Mouse (Mus musculus): ENCODE results near the gene Smarce1. TPM values are rescaled to one million over a fixed set of nuclear protein-coding genes. Genes with fewer than 3 reads are reported as not detected.

The Smarce1 gene
- polyA plus RNA-seq, 1 experiment from 2014 or later: 192 TPM

DNA sequence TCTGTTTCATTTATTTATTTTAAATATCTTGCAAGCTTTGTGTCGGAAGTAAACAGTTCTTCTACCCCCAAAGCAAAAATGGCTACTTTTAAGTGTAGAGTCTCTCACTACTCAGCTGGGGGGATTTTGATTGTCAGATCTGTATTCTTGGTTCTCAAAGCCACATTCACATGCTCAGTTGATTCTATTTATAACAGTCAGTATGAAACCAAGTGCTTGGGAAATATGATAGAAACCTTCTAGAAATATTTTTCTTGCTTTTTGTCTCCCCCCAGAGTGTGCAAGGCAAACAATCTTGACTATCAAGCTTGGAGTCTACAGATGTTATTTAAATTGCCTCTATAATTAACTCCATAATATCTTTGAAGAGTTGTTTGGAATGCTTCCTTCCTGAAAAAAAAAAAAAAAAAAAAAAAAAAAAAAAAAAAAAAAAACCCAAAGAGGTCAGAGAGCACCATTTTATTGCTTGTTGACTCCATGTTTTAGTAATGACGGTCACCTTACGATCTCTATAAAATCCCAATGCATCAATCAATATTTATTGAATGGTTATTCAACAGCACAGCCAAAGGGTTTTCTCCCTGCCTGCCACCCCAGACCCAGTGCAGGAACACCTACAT, 12.5 kb upstream of the Smarce1 start:
- ATAC-seq (ENCODE audit: insufficient read depth, low FRiP score, low TSS enrichment) (no peak), DNase-seq (ENCODE audit: low spot score) (no peak)
- no peak overlapping the region for H3K27ac ChIP-seq (ENCODE audit: low read depth, low read length)
- 48% methylated on average over 3 of the region's 3 CpGs for WGBS
- H3K4me3 ChIP-seq (ENCODE audit: low read depth, low read length): peak overlapping the region; percentile 24
- no peaks in the 10 kb centered on the region for H3K9me3 ChIP-seq (ENCODE audit: control insufficient read depth, low read length)
- no peaks in the 10 kb centered on the region for H3K27me3 ChIP-seq (ENCODE audit: control insufficient read depth, insufficient read depth, low read length)
- peak overlapping the region; percentile 47 for H3K4me2 ChIP-seq (ENCODE audit: low read depth)
- H3K9ac ChIP-seq (ENCODE audit: low read length): peak overlapping the region; percentile 30
- no peaks in the 10 kb centered on the region for H3K4me1 ChIP-seq (ENCODE audit: control insufficient read depth, insufficient read depth, low read length)
- no peaks in the 10 kb centered on the region for H3K36me3 ChIP-seq (ENCODE audit: control insufficient read depth, insufficient read depth, low read length)

DNA sequence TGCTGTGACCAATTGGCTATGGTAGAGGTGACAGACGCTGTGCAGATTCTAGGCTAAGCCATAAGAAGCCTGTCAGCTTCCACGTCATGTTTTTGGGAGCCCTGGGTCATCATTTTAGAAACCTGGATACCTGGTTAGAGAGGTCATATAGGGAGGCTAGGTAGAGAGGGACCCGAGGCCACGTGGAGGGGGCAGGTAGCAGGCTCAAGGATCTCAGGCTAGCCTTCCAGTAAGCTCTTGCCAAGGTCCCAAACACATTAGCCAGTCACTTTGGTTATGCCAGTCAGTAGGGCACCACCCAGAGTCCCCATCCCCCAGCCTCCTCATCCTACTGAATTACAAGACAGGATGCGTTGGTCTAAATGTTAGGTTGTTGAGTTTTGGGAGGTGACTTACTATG, 11.2 kb upstream of the Smarce1 start:
- no peak overlapping the region for H3K4me3 ChIP-seq (ENCODE audit: low read depth, low read length)
- WGBS: 71% methylated on average over 5 of the region's 5 CpGs

DNA sequence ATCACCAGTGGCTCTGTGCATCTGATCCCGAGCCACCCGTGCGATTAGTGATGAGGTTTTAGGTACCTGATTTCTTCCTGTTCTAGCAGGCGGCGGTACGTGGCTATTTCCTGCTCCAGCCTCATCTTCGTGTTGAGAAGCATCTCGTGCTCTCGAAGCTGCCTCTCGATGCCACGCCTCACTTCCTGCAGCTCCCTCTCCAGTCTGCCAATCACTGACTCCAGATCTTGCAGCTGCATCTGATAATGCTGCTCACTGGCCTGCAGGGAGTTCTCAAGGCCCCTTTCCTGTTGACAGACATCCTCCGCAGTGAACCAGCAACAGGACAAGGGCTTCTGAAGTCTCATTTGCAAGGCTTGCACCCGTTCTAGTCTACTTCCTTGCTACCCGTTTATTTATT, 7.7 kb upstream of the Smarce1 start:
- no peak overlapping the region for H3K9ac ChIP-seq (ENCODE audit: low read length)
- H3K9me3 ChIP-seq (ENCODE audit: control insufficient read depth, low read length): no peaks in the 10 kb centered on the region
- H3K4me2 ChIP-seq (ENCODE audit: low read depth): no peak overlapping the region
- no peaks in the 10 kb centered on the region for H3K36me3 ChIP-seq (ENCODE audit: control insufficient read depth, insufficient read depth, low read length)
- WGBS: 75% methylated on average over 14 of the region's 14 CpGs
- ATAC-seq (ENCODE audit: insufficient read depth, low FRiP score, low TSS enrichment) (no peak), DNase-seq (ENCODE audit: low spot score) (no peak)
- H3K27ac ChIP-seq (ENCODE audit: low read depth, low read length): no peak overlapping the region
- H3K4me3 ChIP-seq (ENCODE audit: low read depth, low read length): no peak overlapping the region
- no peaks in the 10 kb centered on the region for H3K4me1 ChIP-seq (ENCODE audit: control insufficient read depth, insufficient read depth, low read length)
- H3K27me3 ChIP-seq (ENCODE audit: control insufficient read depth, insufficient read depth, low read length): no peaks in the 10 kb centered on the region

More for the DNA sequence above, 11.2 kb upstream of the Smarce1 start:
- Histone ChIP-seq H3K27ac (ENCODE audit: low read depth, low read length) (no peak overlapping the region), H3K4me2 (ENCODE audit: low read depth) (no peak overlapping the region), H3K36me3 (ENCODE audit: control insufficient read depth, insufficient read depth, low read length) (no peaks in the 10 kb centered on the region), H3K27me3 (ENCODE audit: control insufficient read depth, insufficient read depth, low read length) (no peaks in the 10 kb centered on the region), H3K9ac (ENCODE audit: low read length) (no peak overlapping the region), H3K9me3 (ENCODE audit: control insufficient read depth, low read length) (no peaks in the 10 kb centered on the region), H3K4me1 (ENCODE audit: control insufficient read depth, insufficient read depth, low read length) (no peaks in the 10 kb centered on the region)
- ATAC-seq (ENCODE audit: insufficient read depth, low FRiP score, low TSS enrichment): no peak
- no peak for DNase-seq (ENCODE audit: low spot score)

DNA sequence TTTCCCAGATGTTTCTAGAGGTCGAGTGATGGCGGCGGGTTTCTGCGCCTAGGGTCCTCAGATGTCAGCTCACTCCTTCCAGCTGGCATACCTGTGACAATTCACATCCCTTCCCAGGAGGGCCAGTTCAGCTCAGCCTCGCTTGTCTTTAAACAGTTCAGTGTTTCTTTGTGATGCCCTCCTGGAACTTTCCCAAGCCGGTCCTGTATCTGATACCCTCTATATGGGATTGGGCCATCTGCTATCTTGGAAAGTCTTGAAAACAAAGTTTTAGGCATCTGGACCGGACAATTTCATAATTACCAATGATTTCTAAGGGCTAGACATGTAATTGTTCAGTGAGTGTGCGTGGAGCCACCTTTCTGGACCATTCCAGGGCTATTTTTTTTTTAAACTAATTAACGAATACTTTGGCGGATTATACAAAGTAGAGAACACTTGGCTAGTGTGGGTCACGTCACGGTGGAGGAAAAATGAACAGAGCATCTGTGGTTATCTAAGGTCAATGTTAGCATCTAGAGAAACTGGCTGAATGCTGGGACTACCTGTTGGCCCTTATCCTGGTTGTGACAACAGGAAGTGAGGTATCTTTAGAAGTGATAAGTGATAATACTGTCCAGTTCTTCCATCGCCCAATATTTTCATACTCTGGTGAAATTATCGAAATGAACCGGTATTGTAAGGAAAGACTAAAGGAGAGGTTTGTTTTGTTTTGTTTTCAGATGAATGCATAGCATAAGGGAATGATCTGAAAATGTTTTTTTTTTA, 416 bp upstream of the Smarce1 start:
- ATAC-seq (ENCODE audit: insufficient read depth, low FRiP score, low TSS enrichment) (peak; percentile 24; the same call in 1 of the 2 replicates), DNase-seq (ENCODE audit: low spot score) (no peak)
- H3K4me3 ChIP-seq (ENCODE audit: low read depth, low read length): peak overlapping the region; percentile 81
- peak overlapping the region; percentile 100 for H3K9ac ChIP-seq (ENCODE audit: low read length)
- H3K4me2 ChIP-seq (ENCODE audit: low read depth): peak overlapping the region; percentile 58
- 31% methylated on average over 15 of the region's 15 CpGs for WGBS
- H3K4me1 ChIP-seq (ENCODE audit: control insufficient read depth, insufficient read depth, low read length): peaks cover 11% of the 10 kb centered on the region
- H3K36me3 ChIP-seq (ENCODE audit: control insufficient read depth, insufficient read depth, low read length): no peaks in the 10 kb centered on the region
- no peaks in the 10 kb centered on the region for H3K9me3 ChIP-seq (ENCODE audit: control insufficient read depth, low read length)
- H3K27me3 ChIP-seq (ENCODE audit: control insufficient read depth, insufficient read depth, low read length): no peaks in the 10 kb centered on the region
- H3K27ac ChIP-seq (ENCODE audit: low read depth, low read length): peak overlapping the region; percentile 98

DNA sequence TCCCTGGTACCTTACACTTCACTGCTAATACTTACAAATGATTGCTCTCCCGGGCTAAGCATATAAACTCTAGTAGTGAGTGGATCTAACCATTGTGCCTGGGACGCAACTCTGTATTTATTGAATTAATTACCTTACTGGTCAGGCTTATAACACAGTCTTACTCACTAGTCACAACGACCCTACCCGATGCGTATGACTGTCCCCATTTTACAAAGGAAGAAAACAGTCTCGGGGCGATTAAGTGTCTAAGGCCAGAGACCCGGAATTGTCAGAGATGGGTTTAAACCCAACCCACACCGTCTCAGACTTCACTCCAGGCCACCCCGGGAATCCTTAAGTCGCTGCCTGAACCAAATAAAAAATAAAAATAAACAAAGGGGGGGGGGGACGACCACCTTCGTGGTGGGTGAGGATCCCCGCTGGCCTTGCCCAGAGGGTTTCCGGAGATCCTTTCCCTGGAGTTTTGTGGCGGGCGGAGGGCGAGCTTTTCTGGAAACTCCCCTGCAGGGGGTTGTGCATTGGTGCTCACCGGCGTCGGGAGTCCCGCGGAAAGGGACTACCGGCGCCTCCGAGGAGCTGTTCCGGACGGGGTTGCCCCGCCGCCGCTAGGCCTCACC, 1.1 kb downstream of the Smarce1 start:
- peak; percentile 49 for ATAC-seq (ENCODE audit: insufficient read depth, low FRiP score, low TSS enrichment)
- under 1% methylated on average over 31 of the region's 31 CpGs for WGBS
- no peak for DNase-seq (ENCODE audit: low spot score)

DNA sequence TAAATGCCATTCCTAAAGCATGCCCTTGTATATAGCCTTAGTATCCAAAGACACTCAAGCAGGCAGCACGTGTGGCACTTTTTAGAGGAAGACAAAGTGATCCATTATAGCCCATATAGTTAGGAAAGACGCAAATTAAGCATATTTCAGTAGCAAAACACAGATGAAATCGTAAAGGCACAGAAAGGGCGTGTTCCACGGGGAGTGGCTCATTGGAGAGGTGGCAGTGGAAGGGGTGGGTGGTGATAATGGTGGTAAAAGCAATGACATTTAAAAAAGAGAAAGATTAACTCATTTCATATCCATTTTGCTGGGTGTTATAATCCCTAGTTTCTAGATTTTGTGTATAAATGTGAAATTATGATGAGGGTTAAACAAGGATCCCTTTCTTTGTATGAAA, 4.5 kb downstream of the Smarce1 start:
- Histone ChIP-seq H3K27ac (ENCODE audit: low read depth, low read length) (no peak overlapping the region), H3K27me3 (ENCODE audit: control insufficient read depth, insufficient read depth, low read length) (no peaks in the 10 kb centered on the region), H3K36me3 (ENCODE audit: control insufficient read depth, insufficient read depth, low read length) (peaks cover 10% of the 10 kb centered on the region), H3K4me3 (ENCODE audit: low read depth, low read length) (no peak overlapping the region), H3K4me2 (ENCODE audit: low read depth) (no peak overlapping the region), H3K9me3 (ENCODE audit: control insufficient read depth, low read length) (no peaks in the 10 kb centered on the region), H3K4me1 (ENCODE audit: control insufficient read depth, insufficient read depth, low read length) (peaks cover 5% of the 10 kb centered on the region), H3K9ac (ENCODE audit: low read length) (no peak overlapping the region)
- ATAC-seq (ENCODE audit: insufficient read depth, low FRiP score, low TSS enrichment): no peak
- DNase-seq (ENCODE audit: low spot score): no peak
- WGBS: 89% methylated on average over 5 of the region's 5 CpGs

More for the DNA sequence above, 1.1 kb downstream of the Smarce1 start:
- no peaks in the 10 kb centered on the region for H3K27me3 ChIP-seq (ENCODE audit: control insufficient read depth, insufficient read depth, low read length)
- H3K9ac ChIP-seq (ENCODE audit: low read length): peak overlapping the region; percentile 100
- peak overlapping the region; percentile 81 for H3K4me3 ChIP-seq (ENCODE audit: low read depth, low read length)
- peak overlapping the region; percentile 58 for H3K4me2 ChIP-seq (ENCODE audit: low read depth)
- peak overlapping the region; percentile 98 for H3K27ac ChIP-seq (ENCODE audit: low read depth, low read length)
- no peaks in the 10 kb centered on the region for H3K9me3 ChIP-seq (ENCODE audit: control insufficient read depth, low read length)
- H3K36me3 ChIP-seq (ENCODE audit: control insufficient read depth, insufficient read depth, low read length): no peaks in the 10 kb centered on the region
- H3K4me1 ChIP-seq (ENCODE audit: control insufficient read depth, insufficient read depth, low read length): peaks cover 11% of the 10 kb centered on the region

DNA sequence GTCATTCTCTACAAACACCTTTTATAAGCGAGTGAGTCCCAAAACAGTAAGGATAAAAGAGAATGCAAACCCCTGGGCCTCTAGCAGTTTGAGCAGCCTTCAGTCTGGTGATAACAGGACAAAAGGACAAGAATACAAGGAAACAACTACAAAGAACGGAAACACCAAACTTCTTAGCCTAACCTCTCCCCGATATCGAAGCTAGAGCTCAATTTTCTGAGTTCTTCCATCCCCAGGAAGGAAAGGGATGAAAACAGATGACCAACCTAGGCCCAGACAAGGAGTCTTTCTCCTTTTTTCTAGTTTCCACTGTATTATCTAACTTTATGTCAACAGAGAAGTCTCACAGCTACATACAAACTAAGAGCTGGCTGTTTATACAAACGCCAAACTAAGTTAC, 7.5 kb downstream of the Smarce1 start:
- no peak for DNase-seq (ENCODE audit: low spot score)
- Histone ChIP-seq H3K4me3 (ENCODE audit: low read depth, low read length) (no peak overlapping the region), H3K9me3 (ENCODE audit: control insufficient read depth, low read length) (no peaks in the 10 kb centered on the region), H3K4me1 (ENCODE audit: control insufficient read depth, insufficient read depth, low read length) (no peaks in the 10 kb centered on the region), H3K27me3 (ENCODE audit: control insufficient read depth, insufficient read depth, low read length) (no peaks in the 10 kb centered on the region), H3K27ac (ENCODE audit: low read depth, low read length) (no peak overlapping the region), H3K9ac (ENCODE audit: low read length) (no peak overlapping the region), H3K36me3 (ENCODE audit: control insufficient read depth, insufficient read depth, low read length) (peaks cover 14% of the 10 kb centered on the region), H3K4me2 (ENCODE audit: low read depth) (no peak overlapping the region)
- ATAC-seq (ENCODE audit: insufficient read depth, low FRiP score, low TSS enrichment): no peak
- WGBS: 84% methylated on average over 5 of the region's 5 CpGs

DNA sequence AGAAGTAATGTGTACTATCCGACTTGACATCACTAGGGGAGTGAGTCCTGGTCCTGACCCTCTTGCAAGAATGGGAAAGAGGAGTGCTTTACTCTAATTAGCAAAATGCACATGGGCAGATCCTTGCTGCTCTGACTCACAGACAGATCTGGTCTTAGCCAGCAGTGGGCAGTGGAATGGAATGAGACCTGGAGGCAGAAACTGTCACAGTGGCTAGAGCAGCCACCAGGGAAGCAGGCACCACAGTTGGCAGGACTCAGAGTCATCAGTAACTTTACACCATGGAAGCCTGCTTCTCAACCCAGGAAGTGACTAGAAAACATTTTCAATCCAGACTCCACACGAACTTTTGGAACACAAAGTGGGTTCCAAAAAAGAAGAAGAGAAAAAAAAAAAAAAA, 9.0 kb downstream of the Smarce1 start:
- no peak overlapping the region for H3K27ac ChIP-seq (ENCODE audit: low read depth, low read length)
- DNase-seq (ENCODE audit: low spot score): no peak
- peaks cover 20% of the 10 kb centered on the region for H3K36me3 ChIP-seq (ENCODE audit: control insufficient read depth, insufficient read depth, low read length)
- H3K4me3 ChIP-seq (ENCODE audit: low read depth, low read length): no peak overlapping the region
- H3K4me2 ChIP-seq (ENCODE audit: low read depth): no peak overlapping the region
- ATAC-seq (ENCODE audit: insufficient read depth, low FRiP score, low TSS enrichment): no peak
- no peak overlapping the region for H3K9ac ChIP-seq (ENCODE audit: low read length)
- no peaks in the 10 kb centered on the region for H3K4me1 ChIP-seq (ENCODE audit: control insufficient read depth, insufficient read depth, low read length)
- no peaks in the 10 kb centered on the region for H3K27me3 ChIP-seq (ENCODE audit: control insufficient read depth, insufficient read depth, low read length)
- 83% methylated on average over 2 of the region's 2 CpGs for WGBS
- no peaks in the 10 kb centered on the region for H3K9me3 ChIP-seq (ENCODE audit: control insufficient read depth, low read length)
